Mouse (Mus musculus) neural tube, embryonic 13.5 days (tissue): ENCODE measurements around the gene Kcnab3. TPM values are rescaled to one million over a fixed set of nuclear protein-coding genes. Genes with fewer than 3 reads are reported as not detected.

Experiments used
- ATAC-seq: fragments of 200-750 bp; cut with Nextera tagmentation; 2 replicates; pipeline ENCODE4 v1.8.0; 2017; ENCODE audit warnings: low read depth, mild to moderate bottlenecking, moderate TSS enrichment, moderate library complexity
- H3K27ac ChIP-seq: fragments of 300-500 bp; sonication (generic); replicated peaks from 2 replicates; pipeline ENCODE4 v1.5.1; 2015; ENCODE audit warnings: moderate library complexity, mild to moderate bottlenecking, inconsistent platforms
- H3K27me3 ChIP-seq: fragments of 300-500 bp; sonication (generic); 2 replicates; pipeline ENCODE4 v1.6.1; 2015; ENCODE audit warnings: mild to moderate bottlenecking, inconsistent platforms
- H3K36me3 ChIP-seq: fragments of 300-500 bp; sonication (generic); 2 replicates; pipeline ENCODE4 v1.6.1; 2015; ENCODE audit warnings: mild to moderate bottlenecking, inconsistent platforms
- H3K4me1 ChIP-seq: fragments of 300-500 bp; sonication (generic); replicated peaks from 2 replicates; pipeline ENCODE4 v1.6.1; 2015; ENCODE audit warnings: inconsistent platforms
- H3K4me2 ChIP-seq: fragments of 300-500 bp; sonication (generic); 2 replicates; pipeline ENCODE4 v1.6.1; 2015; ENCODE audit warnings: inconsistent platforms, mild to moderate bottlenecking, moderate library complexity
- H3K4me3 ChIP-seq: fragments of 300-500 bp; sonication (generic); 2 replicates; pipeline ENCODE4 v1.5.1; 2015; ENCODE audit warnings: mild to moderate bottlenecking, inconsistent platforms
- H3K9ac ChIP-seq: fragments of 300-500 bp; sonication (generic); 2 replicates; pipeline ENCODE4 v1.6.1; 2015; ENCODE audit warnings: moderate library complexity, mild to moderate bottlenecking, inconsistent platforms
- H3K9me3 ChIP-seq: fragments of 300-500 bp; sonication (generic); 2 replicates; pipeline ENCODE4 v1.6.1; 2016; ENCODE audit warnings: inconsistent platforms
- WGBS: fragments of 180-500 bp; shearing (Covaris S2); methylation state at CpG from one replicate; pipeline ENCODE4 v1.1.7; 2015; 5-methylcytosine and 5-hydroxymethylcytosine counted together
- polyA plus RNA-seq: library from polyadenylated mRNA; unstranded; fragments of >200 nt; fragmentation: Nextera tagmentation; extraction: Ambion mirVana; gene quantifications from 2 replicates; pipeline ENCODE4 v1.2.1, GENCODE M21; 2015

Kcnab3 gene
- polyA plus RNA-seq, 1 experiment from 2014 or later: 5.7 TPM

DNA sequence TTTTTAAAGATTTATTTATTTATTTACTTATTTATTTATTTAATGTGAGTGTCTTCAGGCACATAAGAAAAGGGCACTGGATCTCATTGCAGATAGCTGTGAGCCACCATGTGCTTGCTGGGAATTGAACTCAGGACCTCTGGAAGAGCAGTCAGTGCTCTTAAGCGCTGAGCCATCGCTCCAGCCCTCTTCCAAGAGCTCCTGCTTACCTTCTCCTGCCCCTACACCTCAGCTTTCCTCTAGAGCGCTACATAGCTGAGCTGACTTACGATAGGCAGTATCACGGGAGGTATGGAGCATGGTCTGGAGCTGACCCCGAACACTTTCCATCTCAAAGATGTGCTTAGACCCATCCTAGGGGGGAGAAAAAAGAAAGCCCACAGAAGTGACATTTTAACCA, 4.5 kb upstream of the Kcnab3 start:
- 90% methylated on average over 6 of the region's 6 CpGs for WGBS
- H3K4me2 ChIP-seq: peak overlapping the region; percentile 79
- H3K4me1 ChIP-seq: peaks cover 43% of the 10 kb centered on the region
- no peak for ATAC-seq
- H3K27ac ChIP-seq: 0 out of 2 replicates have a peak overlapping the region, but pooled peaks have one; percentile 25
- H3K4me3 ChIP-seq: 0 out of 2 replicates have a peak overlapping the region, but pooled peaks have one; percentile 64
- no peaks in the 10 kb centered on the region for H3K27me3 ChIP-seq
- peaks cover 38% of the 10 kb centered on the region for H3K36me3 ChIP-seq
- H3K9me3 ChIP-seq: no peaks in the 10 kb centered on the region
- H3K9ac ChIP-seq: peak overlapping the region; percentile 90

DNA sequence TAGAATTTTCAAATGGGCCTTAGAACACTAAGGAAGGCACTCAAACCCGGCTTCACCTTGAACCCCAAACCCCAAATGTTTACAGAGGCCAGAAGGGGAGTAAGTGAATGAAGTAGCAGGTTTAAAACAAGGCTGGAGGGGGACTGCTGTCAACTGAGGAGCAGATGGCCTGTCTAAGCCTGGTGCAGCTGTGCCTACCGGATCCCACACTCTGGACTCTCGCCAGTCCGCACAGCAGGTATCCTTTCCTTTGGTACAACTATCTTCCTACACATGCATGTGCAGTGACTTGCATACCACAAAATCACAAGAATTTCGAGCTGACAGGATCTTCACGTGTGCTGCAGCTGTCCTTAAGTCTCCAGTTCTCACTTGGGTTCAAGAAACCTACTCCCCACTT, 4.0 kb upstream of the Kcnab3 start:
- WGBS: 66% methylated on average over 6 of the region's 6 CpGs
- no peaks in the 10 kb centered on the region for H3K9me3 ChIP-seq
- H3K4me2 ChIP-seq: peak overlapping the region; percentile 79
- ATAC-seq: no peak
- H3K4me3 ChIP-seq: 0 out of 2 replicates have a peak overlapping the region, but pooled peaks have one; percentile 64
- peaks cover 4% of the 10 kb centered on the region for H3K27me3 ChIP-seq
- H3K27ac ChIP-seq: 0 out of 2 replicates have a peak overlapping the region, but pooled peaks have one; percentile 25
- peaks cover 34% of the 10 kb centered on the region for H3K36me3 ChIP-seq
- H3K4me1 ChIP-seq: peaks cover 47% of the 10 kb centered on the region
- H3K9ac ChIP-seq: peak overlapping the region; percentile 90

DNA sequence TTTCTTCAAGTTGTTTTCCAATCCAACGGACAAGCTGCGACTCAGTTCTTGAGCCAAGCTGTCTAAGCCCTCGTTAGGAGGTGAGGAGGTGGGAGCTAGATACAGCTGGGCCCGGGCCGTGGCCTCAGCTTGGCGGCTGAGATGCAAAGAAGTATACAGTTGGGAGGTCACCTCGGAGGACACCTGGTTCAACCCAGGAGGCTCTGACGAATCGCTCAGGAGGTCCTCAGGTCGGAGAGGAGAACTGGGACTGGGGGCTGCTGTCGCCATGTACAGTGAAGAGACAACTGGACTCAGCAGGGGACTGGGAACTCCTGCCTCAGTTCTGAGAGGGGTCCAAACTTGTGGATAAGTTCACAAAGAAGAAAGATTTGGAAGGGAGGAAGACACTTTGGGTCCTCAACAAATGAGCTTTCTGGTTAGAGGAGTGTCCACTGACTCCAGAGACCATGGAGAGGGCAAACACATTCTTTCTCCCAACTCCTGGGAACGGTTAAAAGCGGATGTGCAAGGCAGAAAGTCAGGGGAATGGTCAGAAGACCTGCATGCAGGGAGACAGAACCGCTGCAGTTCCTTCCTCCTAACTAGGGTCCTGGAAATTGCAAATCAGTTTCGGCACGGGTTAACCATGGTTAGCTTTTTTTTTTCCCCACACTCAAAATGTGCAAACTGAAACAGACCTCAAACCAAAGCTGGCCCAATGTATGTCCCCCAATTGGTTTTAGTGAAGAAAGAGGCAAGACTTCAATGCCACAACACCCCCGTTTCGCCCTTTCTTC, 3.2 kb upstream of the Kcnab3 start:
- Histone ChIP-seq H3K4me2 (peak overlapping the region; percentile 79), H3K27ac (peak overlapping the region; percentile 88), H3K27me3 (peaks cover 12% of the 10 kb centered on the region), H3K4me3 (peak overlapping the region; percentile 64), H3K9ac (peak overlapping the region; percentile 90), H3K36me3 (peaks cover 25% of the 10 kb centered on the region), H3K4me1 (peaks cover 51% of the 10 kb centered on the region), H3K9me3 (no peaks in the 10 kb centered on the region)
- WGBS: 26% methylated on average over 18 of the region's 18 CpGs
- no peak for ATAC-seq

DNA sequence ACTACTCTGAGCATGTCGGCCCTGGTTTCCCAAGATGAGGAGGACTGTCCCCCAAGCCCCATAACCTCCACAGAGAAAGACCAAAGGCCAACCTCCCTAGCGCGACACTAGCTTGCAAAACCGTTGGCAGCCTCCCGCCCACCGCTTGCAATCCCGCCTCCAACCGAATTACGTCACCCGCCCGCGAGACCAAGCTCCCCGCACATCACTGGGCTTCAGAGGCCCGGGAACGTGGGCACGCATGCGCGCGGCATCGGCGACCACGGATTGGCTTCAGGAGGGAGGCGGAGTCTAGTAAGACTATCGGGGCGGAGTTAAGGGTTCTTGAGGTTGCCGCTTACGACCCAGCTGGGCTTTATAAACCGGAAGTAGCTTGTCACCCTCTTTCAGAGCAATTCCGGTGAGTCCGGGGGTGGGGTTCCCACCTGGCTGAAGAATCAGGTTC, 2.4 kb upstream of the Kcnab3 start, which contains the start of the genes Cntrob and Trappc1:
Gene Cntrob, minus strand, starts transcription at position 109 of the 445 bp plus-strand sequence.
Gene Trappc1, plus strand, starts transcription at position 314 of the 445 bp plus-strand sequence.
- H3K9me3 ChIP-seq: no peaks in the 10 kb centered on the region
- peaks cover 51% of the 10 kb centered on the region for H3K4me1 ChIP-seq
- peak; percentile 94 for ATAC-seq
- H3K9ac ChIP-seq: peak within 1 kb of the TSS; percentile 90
- H3K4me2 ChIP-seq: peak within 1 kb of the TSS; percentile 95
- WGBS: under 1% methylated on average over 30 of the region's 30 CpGs
- peak within 1 kb of the TSS; percentile 64 for H3K4me3 ChIP-seq
- H3K27ac ChIP-seq: peak within 1 kb of the TSS; percentile 88
- H3K36me3 ChIP-seq: peaks cover 17% of the 10 kb centered on the region
- peaks cover 20% of the 10 kb centered on the region for H3K27me3 ChIP-seq

DNA sequence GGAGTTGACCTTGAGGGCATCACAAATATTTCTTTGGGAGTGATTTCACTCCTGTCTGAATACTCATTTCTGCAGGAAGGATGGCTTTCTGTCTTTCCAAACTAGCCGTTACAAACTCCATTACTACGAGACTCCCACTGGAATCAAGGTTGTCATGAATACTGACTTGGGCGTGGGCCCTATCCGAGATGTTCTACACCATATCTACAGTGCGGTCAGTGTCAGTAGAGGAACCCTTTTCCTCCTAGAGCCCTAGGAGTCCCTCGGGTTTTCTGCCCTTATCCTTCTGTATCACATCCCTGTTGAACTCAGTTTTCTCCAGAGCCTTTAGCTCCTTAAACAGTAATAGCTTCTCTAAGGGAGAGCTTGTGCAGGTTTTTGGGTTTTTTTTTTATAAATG, 1.3 kb upstream of the Kcnab3 start:
- Histone ChIP-seq H3K4me2 (peak overlapping the region; percentile 95), H3K9me3 (no peaks in the 10 kb centered on the region), H3K27me3 (peaks cover 29% of the 10 kb centered on the region), H3K4me1 (peaks cover 51% of the 10 kb centered on the region), H3K36me3 (0 out of 2 replicates have a peak, but pooled peaks cover 6% of the 10 kb centered on the region), H3K27ac (no peak overlapping the region), H3K9ac (peak overlapping the region; percentile 78; the same call in 1 of the 2 replicates), H3K4me3 (peak overlapping the region; percentile 64)
- no peak for ATAC-seq
- WGBS: 84% methylated on average over 6 of the region's 6 CpGs

DNA sequence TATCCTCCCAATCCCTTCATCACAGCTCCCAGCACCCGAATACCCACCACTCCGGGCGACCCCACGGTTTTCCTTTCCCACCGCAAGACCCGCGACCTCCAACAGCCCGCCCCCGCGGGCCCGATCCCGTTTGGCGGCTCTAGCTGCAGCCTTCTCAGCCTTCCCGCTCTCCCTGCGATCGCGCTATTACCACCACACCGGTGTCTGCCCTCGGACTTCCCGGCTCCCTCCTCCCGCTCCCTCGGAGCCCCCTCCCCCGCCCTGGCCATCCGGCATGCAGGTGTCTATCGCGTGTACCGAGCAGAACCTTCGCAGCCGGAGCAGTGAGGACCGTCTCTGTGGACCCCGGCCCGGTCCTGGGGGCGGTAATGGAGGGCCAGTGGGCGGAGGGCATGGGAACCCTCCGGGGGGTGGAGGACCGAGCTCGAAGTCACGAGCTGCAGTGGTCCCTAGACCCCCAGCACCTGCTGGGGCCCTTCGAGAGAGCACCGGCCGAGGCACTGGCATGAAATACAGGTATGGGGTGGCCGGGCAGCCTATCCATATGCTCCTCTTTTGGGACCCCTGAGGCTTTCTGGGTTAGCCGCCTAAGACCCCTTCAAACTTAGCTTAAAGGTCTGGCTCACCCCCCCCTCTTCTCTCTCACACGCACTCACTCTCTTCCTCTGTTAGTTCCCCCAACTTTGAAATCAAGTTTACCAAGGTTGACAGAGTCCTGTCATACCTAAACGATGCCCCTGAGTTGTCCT, 524 bp downstream of the Kcnab3 start:
- H3K4me1 ChIP-seq: peaks cover 57% of the 10 kb centered on the region
- WGBS: 2% methylated on average over 45 of the region's 45 CpGs
- H3K27ac ChIP-seq: peak overlapping the region; percentile 56; the same call in 1 of the 2 replicates

DNA sequence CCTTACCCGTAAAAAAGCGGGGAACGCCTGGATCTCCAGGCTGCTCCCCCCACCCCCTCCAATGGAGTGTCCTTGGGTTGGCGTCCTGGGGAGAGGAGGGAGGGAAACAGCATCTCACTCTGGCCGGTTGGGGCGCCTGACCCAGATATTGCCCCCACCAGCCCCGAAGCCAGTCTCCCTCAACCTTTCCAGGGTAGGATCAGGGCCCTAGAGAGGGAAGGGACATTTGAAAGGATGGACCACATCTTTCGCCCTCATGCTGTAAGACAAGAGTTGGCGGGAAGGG, 1.0 kb downstream of the Kcnab3 start:
- peak overlapping the region; percentile 93 for H3K4me2 ChIP-seq
- no peaks in the 10 kb centered on the region for H3K9me3 ChIP-seq
- H3K4me1 ChIP-seq: peaks cover 57% of the 10 kb centered on the region
- no peak for ATAC-seq
- H3K36me3 ChIP-seq: no peaks in the 10 kb centered on the region
- H3K4me3 ChIP-seq: peak overlapping the region; percentile 55
- WGBS: 7% methylated on average over 9 of the region's 9 CpGs
- peaks cover 34% of the 10 kb centered on the region for H3K27me3 ChIP-seq
- H3K27ac ChIP-seq: no peak overlapping the region
- peak overlapping the region; percentile 86; the same call in 1 of the 2 replicates for H3K9ac ChIP-seq

More for the DNA sequence above, 524 bp downstream of the Kcnab3 start:
- H3K9me3 ChIP-seq: no peaks in the 10 kb centered on the region
- peak overlapping the region; percentile 86 for H3K9ac ChIP-seq
- H3K4me2 ChIP-seq: peak overlapping the region; percentile 93
- no peaks in the 10 kb centered on the region for H3K36me3 ChIP-seq
- peak; percentile 4 for ATAC-seq
- H3K4me3 ChIP-seq: peak overlapping the region; percentile 55
- H3K27me3 ChIP-seq: peaks cover 34% of the 10 kb centered on the region

DNA sequence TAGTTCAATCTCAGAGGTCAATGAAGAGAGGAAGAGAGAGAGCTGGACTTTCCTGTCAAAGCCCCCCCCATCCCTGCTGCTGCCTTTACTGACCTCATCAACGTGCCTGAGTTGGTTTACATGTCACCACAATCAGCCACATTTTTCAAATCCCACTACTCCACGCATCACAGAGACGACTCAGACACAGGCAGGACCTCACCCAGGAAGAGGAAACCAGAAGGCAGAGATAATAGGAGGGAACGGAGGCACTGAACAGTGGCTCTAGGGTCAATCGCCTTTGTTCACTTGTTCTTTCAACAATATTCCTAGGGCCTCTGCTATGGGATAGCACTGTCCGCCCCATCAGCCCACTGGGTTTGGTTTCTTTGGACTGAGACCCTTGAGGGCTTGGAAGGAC, 1.6 kb downstream of the Kcnab3 start:
- ATAC-seq: no peak
- Histone ChIP-seq H3K4me3 (no peak overlapping the region), H3K4me1 (peaks cover 57% of the 10 kb centered on the region), H3K9me3 (no peaks in the 10 kb centered on the region), H3K4me2 (peak overlapping the region; percentile 93; the same call in 1 of the 2 replicates), H3K36me3 (no peaks in the 10 kb centered on the region), H3K27me3 (peaks cover 34% of the 10 kb centered on the region), H3K9ac (no peak overlapping the region), H3K27ac (no peak overlapping the region)
- 52% methylated on average over 6 of the region's 6 CpGs for WGBS

DNA sequence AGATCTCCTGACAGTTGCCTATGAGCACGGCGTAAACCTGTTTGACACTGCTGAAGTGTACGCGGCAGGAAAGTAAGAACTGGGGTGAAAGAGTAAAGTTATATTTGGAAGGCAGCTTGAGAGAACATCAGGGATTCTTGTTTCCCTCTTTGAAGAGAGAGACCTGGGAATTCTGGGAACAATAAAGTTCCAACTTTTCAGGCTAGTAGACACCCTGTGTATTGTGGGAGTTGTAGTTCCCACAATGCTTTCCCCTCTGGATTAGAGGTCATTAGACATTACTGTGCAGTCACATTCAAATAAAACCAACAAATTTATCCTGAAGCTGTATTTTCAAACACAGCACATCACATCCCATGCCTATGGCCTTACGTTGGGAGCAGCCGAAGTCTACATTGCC, 2.5 kb downstream of the Kcnab3 start:
- H3K9me3 ChIP-seq: no peaks in the 10 kb centered on the region
- H3K27ac ChIP-seq: no peak overlapping the region
- H3K4me2 ChIP-seq: no peak overlapping the region
- no peaks in the 10 kb centered on the region for H3K36me3 ChIP-seq
- WGBS: 93% methylated on average over 6 of the region's 6 CpGs
- no peak overlapping the region for H3K9ac ChIP-seq
- peaks cover 34% of the 10 kb centered on the region for H3K27me3 ChIP-seq
- peaks cover 57% of the 10 kb centered on the region for H3K4me1 ChIP-seq
- H3K4me3 ChIP-seq: no peak overlapping the region
- ATAC-seq: no peak

DNA sequence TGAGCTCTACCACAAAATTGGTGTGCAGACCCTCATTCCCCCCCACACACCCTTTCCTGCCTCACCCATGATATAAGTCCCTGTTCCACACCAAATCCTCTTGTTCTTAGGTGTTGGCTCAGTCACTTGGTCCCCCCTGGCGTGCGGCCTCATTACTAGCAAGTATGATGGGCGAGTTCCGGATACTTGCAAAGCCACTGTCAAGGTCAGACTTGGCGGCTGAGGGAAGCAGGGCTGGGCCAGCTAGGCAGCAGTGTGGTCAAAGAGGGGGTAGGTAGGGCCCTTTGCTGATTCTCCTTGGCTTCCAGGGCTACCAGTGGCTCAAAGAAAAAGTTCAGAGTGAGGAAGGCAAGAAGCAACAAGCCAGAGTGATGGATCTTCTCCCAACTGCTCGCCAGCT, 5.1 kb downstream of the Kcnab3 start:
- ATAC-seq: no peak
- no peak overlapping the region for H3K9ac ChIP-seq
- peak overlapping the region; percentile 45; the same call in 1 of the 2 replicates for H3K4me3 ChIP-seq
- H3K9me3 ChIP-seq: no peaks in the 10 kb centered on the region
- WGBS: 91% methylated on average over 6 of the region's 6 CpGs
- peak overlapping the region; percentile 89; the same call in 1 of the 2 replicates for H3K27ac ChIP-seq
- peaks cover 34% of the 10 kb centered on the region for H3K27me3 ChIP-seq
- H3K36me3 ChIP-seq: no peaks in the 10 kb centered on the region
- peak overlapping the region; percentile 59 for H3K4me2 ChIP-seq
- H3K4me1 ChIP-seq: peaks cover 38% of the 10 kb centered on the region

DNA sequence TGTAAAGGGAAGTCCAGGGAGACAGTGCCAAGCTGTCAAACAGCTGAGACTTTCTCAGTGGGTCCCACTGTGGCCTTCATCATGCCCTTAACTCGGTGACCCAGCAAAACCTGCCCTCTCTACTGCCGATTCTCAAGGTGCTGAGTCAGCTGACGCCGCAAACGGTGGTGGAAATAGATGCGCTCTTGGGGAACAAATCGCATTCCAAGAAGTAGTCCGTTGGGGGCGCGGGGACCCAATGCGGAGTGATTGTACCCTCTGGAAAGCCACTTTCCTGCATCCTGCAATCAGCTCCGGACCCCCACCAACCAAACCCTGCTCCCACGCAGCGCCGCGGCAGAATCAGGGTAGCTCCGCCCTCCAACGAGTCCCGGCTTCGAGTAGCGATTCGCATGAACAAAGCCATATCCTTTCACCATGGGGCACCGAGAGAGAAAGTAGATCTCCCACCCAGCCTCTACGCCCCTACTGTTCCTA, 5.9 kb downstream of the Kcnab3 start:
- H3K27ac ChIP-seq: peak overlapping the region; percentile 89
- peak; percentile 80 for ATAC-seq
- no peaks in the 10 kb centered on the region for H3K9me3 ChIP-seq
- H3K4me3 ChIP-seq: peak overlapping the region; percentile 45
- no peaks in the 10 kb centered on the region for H3K36me3 ChIP-seq
- peaks cover 31% of the 10 kb centered on the region for H3K27me3 ChIP-seq
- H3K9ac ChIP-seq: peak overlapping the region; percentile 71
- peaks cover 31% of the 10 kb centered on the region for H3K4me1 ChIP-seq
- 1% methylated on average over 24 of the region's 24 CpGs for WGBS
- H3K4me2 ChIP-seq: peak overlapping the region; percentile 59
